Mouse (Mus musculus) forebrain, embryonic 11.5 days (tissue): Measurements from ENCODE around the gene Gm20388. TPM values are rescaled to one million over a fixed set of nuclear protein-coding genes. Genes with fewer than 3 reads are reported as not detected.

ENCODE experiments used
- ATAC-seq: fragments of 200-750 bp; cut with Nextera tagmentation; replicated peaks from 2 replicates; pipeline ENCODE4 v1.8.0; 2017; ENCODE audit warnings: moderate TSS enrichment; ENCODE audit not compliant: low FRiP score
- DNase-seq: peaks from one replicate; pipeline ENCODE4 v3.0.0-alpha.2; 2017; ENCODE audit warnings: low spot score
- H3K27ac ChIP-seq: fragments of 300-500 bp; sonication (generic); 2 replicates; pipeline ENCODE4 v1.5.1; 2014; ENCODE audit warnings: low read depth, low read length
- H3K27me3 ChIP-seq: fragments of 300-500 bp; sonication (generic); 2 replicates; pipeline ENCODE4 v1.6.1; 2014; ENCODE audit warnings: mild to moderate bottlenecking, low read length, mixed read lengths; ENCODE audit not compliant: control insufficient read depth, insufficient read depth
- H3K36me3 ChIP-seq: fragments of 300-500 bp; sonication (generic); 2 replicates; pipeline ENCODE4 v1.6.1; 2014; ENCODE audit warnings: mild to moderate bottlenecking, low read length, moderate library complexity, mixed read lengths; ENCODE audit not compliant: control insufficient read depth, insufficient read depth
- H3K4me1 ChIP-seq: fragments of 300-500 bp; sonication (generic); replicated peaks from 2 replicates; pipeline ENCODE4 v1.6.1; 2014; ENCODE audit warnings: low read length, mixed read lengths; ENCODE audit not compliant: control insufficient read depth, insufficient read depth
- H3K4me2 ChIP-seq: fragments of 300-500 bp; sonication (generic); 2 replicates; pipeline ENCODE4 v1.6.1; 2014; ENCODE audit warnings: low read depth, mild to moderate bottlenecking, low read length, moderate library complexity, mixed read lengths; ENCODE audit not compliant: severe bottlenecking
- H3K4me3 ChIP-seq: fragments of 300-500 bp; sonication (generic); 2 replicates; pipeline ENCODE4 v1.5.1; 2014; ENCODE audit warnings: low read depth, low read length
- H3K9ac ChIP-seq: fragments of 300-500 bp; sonication (generic); 2 replicates; pipeline ENCODE4 v1.6.1; 2014; ENCODE audit warnings: low read length
- H3K9me3 ChIP-seq: fragments of 300-500 bp; sonication (generic); 2 replicates; pipeline ENCODE4 v1.6.1; 2016; ENCODE audit warnings: low read length, mixed read lengths; ENCODE audit not compliant: control insufficient read depth
- WGBS: fragments of 180-500 bp; shearing (Covaris S2); extraction: QIAGEN DNeasy Blood & Tissue Kit; methylation state at CpG from one replicate; pipeline ENCODE4 v1.1.7; 2014; 5-methylcytosine and 5-hydroxymethylcytosine counted together
- polyA plus RNA-seq: library from polyadenylated mRNA; unstranded; fragments of >200 nt; fragmentation: Nextera tagmentation; extraction: Ambion mirVana; gene quantifications from 2 replicates; pipeline ENCODE4 v1.2.1, GENCODE M21; 2014

Gene Gm20388
- polyA plus RNA-seq, 1 experiment from 2014 or later: not detected

- peaks cover 10% of the 10 kb centered on the region for H3K4me1 ChIP-seq
- H3K36me3 ChIP-seq: no peaks in the 10 kb centered on the region
- WGBS: 69% methylated on average over 11 of the region's 11 CpGs
- H3K9me3 ChIP-seq: no peaks in the 10 kb centered on the region
- ATAC-seq (no peak), DNase-seq (no peak)
- H3K27ac ChIP-seq: no peak overlapping the region
- no peak overlapping the region for H3K9ac ChIP-seq
- no peak overlapping the region for H3K4me2 ChIP-seq
- H3K4me3 ChIP-seq: no peak overlapping the region
- H3K27me3 ChIP-seq: no peaks in the 10 kb centered on the region
These were observed 2938.7 kb downstream of the Gm20388 start for GRCm38 (mm10) chr8:122849152-122849910.

- ATAC-seq: no peak
These were observed 2940.1 kb downstream of the Gm20388 start for GRCm38 (mm10) chr8:122850641-122851240.

GRCm38 (mm10) chr8:122851692-122852545 is 2941.3 kb downstream of the Gm20388 start:
- no peaks in the 10 kb centered on the region for H3K9me3 ChIP-seq
- no peak overlapping the region for H3K4me2 ChIP-seq
- H3K27me3 ChIP-seq: no peaks in the 10 kb centered on the region
- no peak overlapping the region for H3K27ac ChIP-seq
- no peaks in the 10 kb centered on the region for H3K36me3 ChIP-seq
- no peak for DNase-seq
- H3K4me3 ChIP-seq: no peak overlapping the region
- no peak overlapping the region for H3K9ac ChIP-seq
- 88% methylated on average over 12 of the region's 12 CpGs for WGBS
- peaks cover 10% of the 10 kb centered on the region for H3K4me1 ChIP-seq
- ATAC-seq: no peak

More at GRCm38 (mm10) chr8:122850641-122851240, 2940.1 kb downstream of the Gm20388 start:
- H3K4me1 ChIP-seq: peaks cover 10% of the 10 kb centered on the region
- no peak overlapping the region for H3K27ac ChIP-seq
- H3K9me3 ChIP-seq: no peaks in the 10 kb centered on the region
- H3K36me3 ChIP-seq: no peaks in the 10 kb centered on the region
- DNase-seq: no peak
- no peak overlapping the region for H3K4me2 ChIP-seq
- H3K4me3 ChIP-seq: no peak overlapping the region
- no peak overlapping the region for H3K9ac ChIP-seq
- 72% methylated on average over 3 of the region's 3 CpGs for WGBS
- H3K27me3 ChIP-seq: no peaks in the 10 kb centered on the region

- Histone ChIP-seq H3K36me3 (no peaks in the 10 kb centered on the region), H3K9ac (no peak overlapping the region), H3K4me2 (no peak overlapping the region), H3K9me3 (no peaks in the 10 kb centered on the region), H3K4me3 (no peak overlapping the region), H3K27ac (no peak overlapping the region), H3K4me1 (peaks cover 10% of the 10 kb centered on the region), H3K27me3 (no peaks in the 10 kb centered on the region)
- DNase-seq: no peak
- 71% methylated on average over 1 of the region's 1 CpGs for WGBS
- no peak for ATAC-seq
These were observed 2941.9 kb downstream of the Gm20388 start for GRCm38 (mm10) chr8:122852546-122852905.

GRCm38 (mm10) chr8:122853340-122853771 is 2942.7 kb downstream of the Gm20388 start:
- no peak overlapping the region for H3K9ac ChIP-seq
- no peak overlapping the region for H3K27ac ChIP-seq
- DNase-seq (peak; percentile 64), ATAC-seq (peak; percentile 61)
- no peaks in the 10 kb centered on the region for H3K27me3 ChIP-seq
- 0 out of 2 replicates have a peak overlapping the region, but pooled peaks have one; percentile 8 for H3K4me2 ChIP-seq
- no peaks in the 10 kb centered on the region for H3K9me3 ChIP-seq
- no peak overlapping the region for H3K4me3 ChIP-seq
- H3K4me1 ChIP-seq: peaks cover 8% of the 10 kb centered on the region; the same call in 1 of the 2 replicates
- WGBS: 23% methylated on average over 11 of the region's 11 CpGs
- H3K36me3 ChIP-seq: no peaks in the 10 kb centered on the region

- Histone ChIP-seq H3K4me3 (no peak overlapping the region), H3K9ac (no peak overlapping the region), H3K36me3 (no peaks in the 10 kb centered on the region), H3K4me2 (no peak overlapping the region), H3K4me1 (peaks cover 8% of the 10 kb centered on the region; the same call in 1 of the 2 replicates), H3K9me3 (no peaks in the 10 kb centered on the region), H3K27me3 (no peaks in the 10 kb centered on the region), H3K27ac (no peak overlapping the region)
- ATAC-seq (no peak), DNase-seq (no peak)
- WGBS: 88% methylated on average over 7 of the region's 7 CpGs
These were observed 2943.7 kb downstream of the Gm20388 start for GRCm38 (mm10) chr8:122854388-122854787.

GRCm38 (mm10) chr8:122855123-122855522 is 2944.5 kb downstream of the Gm20388 start:
- Histone ChIP-seq H3K4me2 (no peak overlapping the region), H3K27ac (no peak overlapping the region), H3K9me3 (no peaks in the 10 kb centered on the region), H3K27me3 (no peaks in the 10 kb centered on the region), H3K4me3 (no peak overlapping the region), H3K36me3 (no peaks in the 10 kb centered on the region), H3K4me1 (peaks cover 8% of the 10 kb centered on the region; the same call in 1 of the 2 replicates), H3K9ac (no peak overlapping the region)
- WGBS: 86% methylated on average over 4 of the region's 4 CpGs
- DNase-seq: no peak
- ATAC-seq: no peak

- H3K27ac ChIP-seq: no peak overlapping the region
- 83% methylated on average over 8 of the region's 8 CpGs for WGBS
- H3K9me3 ChIP-seq: no peaks in the 10 kb centered on the region
- no peak overlapping the region for H3K9ac ChIP-seq
- H3K4me1 ChIP-seq: peaks cover 8% of the 10 kb centered on the region; the same call in 1 of the 2 replicates
- H3K36me3 ChIP-seq: no peaks in the 10 kb centered on the region
- ATAC-seq: no peak
- H3K27me3 ChIP-seq: no peaks in the 10 kb centered on the region
- H3K4me3 ChIP-seq: no peak overlapping the region
- no peak for DNase-seq
- H3K4me2 ChIP-seq: no peak overlapping the region
These were observed 2945.6 kb downstream of the Gm20388 start for GRCm38 (mm10) chr8:122856288-122856687.
